Mouse (Mus musculus) hindbrain, embryonic 11.5 days (tissue): Measurements from ENCODE around the gene Zc3hc1. TPM values are rescaled to one million over a fixed set of nuclear protein-coding genes. Genes with fewer than 3 reads are reported as not detected.

Experiments
- ATAC-seq: fragments of 200-750 bp; cut with Nextera tagmentation; 2 replicates; pipeline ENCODE4 v1.8.0; 2017; ENCODE audit warnings: mild to moderate bottlenecking, moderate TSS enrichment, moderate library complexity; ENCODE audit not compliant: low FRiP score
- DNase-seq: peaks from one replicate; pipeline ENCODE4 v3.0.0-alpha.2; 2015; ENCODE audit warnings: low spot score
- H3K27ac ChIP-seq: fragments of 300-500 bp; sonication (generic); 2 replicates; pipeline ENCODE4 v1.5.1; 2014; ENCODE audit warnings: mild to moderate bottlenecking, low read depth, low read length
- H3K27me3 ChIP-seq: fragments of 300-500 bp; sonication (generic); 2 replicates; pipeline ENCODE4 v1.6.1; 2014; ENCODE audit warnings: mild to moderate bottlenecking, low read length, moderate library complexity, mixed read lengths; ENCODE audit not compliant: control insufficient read depth, insufficient read depth
- H3K36me3 ChIP-seq: fragments of 300-500 bp; sonication (generic); 2 replicates; pipeline ENCODE4 v1.6.1; 2014; ENCODE audit warnings: mild to moderate bottlenecking, low read length, moderate library complexity, mixed read lengths; ENCODE audit not compliant: control insufficient read depth, insufficient read depth
- H3K4me1 ChIP-seq: fragments of 300-500 bp; sonication (generic); replicated peaks from 2 replicates; pipeline ENCODE4 v1.6.1; 2014; ENCODE audit warnings: low read length, mixed read lengths; ENCODE audit not compliant: control insufficient read depth, insufficient read depth
- H3K4me2 ChIP-seq: fragments of 300-500 bp; sonication (generic); replicated peaks from 2 replicates; pipeline ENCODE4 v1.6.1; 2014; ENCODE audit warnings: mild to moderate bottlenecking, low read depth, low read length
- H3K4me3 ChIP-seq: fragments of 300-500 bp; sonication (generic); 2 replicates; pipeline ENCODE4 v1.5.1; 2014; ENCODE audit warnings: low read depth, low read length
- H3K9ac ChIP-seq: fragments of 300-500 bp; sonication (generic); 2 replicates; pipeline ENCODE4 v1.6.1; 2014; ENCODE audit warnings: low read depth, low read length
- H3K9me3 ChIP-seq: fragments of 300-500 bp; sonication (generic); 2 replicates; pipeline ENCODE4 v1.6.1; 2016; ENCODE audit warnings: low read length; ENCODE audit not compliant: control insufficient read depth
- WGBS: fragments of 180-500 bp; shearing (Covaris S2); extraction: QIAGEN DNeasy Blood & Tissue Kit; methylation state at CpG from one replicate; pipeline ENCODE4 v1.1.7; 2014; 5-methylcytosine and 5-hydroxymethylcytosine counted together
- polyA plus RNA-seq: library from polyadenylated mRNA; unstranded; fragments of >200 nt; fragmentation: Nextera tagmentation; extraction: Ambion mirVana; gene quantifications from 2 replicates; pipeline ENCODE4 v1.2.1, GENCODE M21; 2014

Gene Zc3hc1
- polyA plus RNA-seq, 1 experiment from 2014 or later = 69.3 TPM

DNA sequence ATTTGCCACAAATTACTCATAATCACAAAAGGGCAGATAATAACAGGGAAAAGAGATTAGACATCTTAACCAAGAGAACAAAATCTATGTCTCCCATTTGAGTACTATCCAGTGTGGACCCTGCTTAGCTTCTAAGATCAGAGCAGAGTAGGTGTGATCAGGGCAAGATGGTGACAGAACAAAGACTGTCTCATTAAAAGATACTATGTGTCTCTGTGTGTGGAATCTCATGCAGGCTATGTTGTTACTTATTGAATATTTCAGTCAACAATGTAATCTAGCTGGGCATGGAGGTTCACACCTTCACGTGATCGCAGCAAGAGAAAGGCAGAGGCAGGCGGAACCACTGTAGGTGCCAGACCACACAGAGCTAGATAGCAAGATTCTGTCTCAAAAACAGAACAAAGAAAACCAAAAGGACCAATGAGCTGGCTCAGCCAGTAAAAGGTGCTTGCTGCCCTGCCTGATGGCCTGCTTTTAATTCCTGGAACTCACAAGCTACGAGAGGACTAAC lies 43.5 kb downstream of the Zc3hc1 start:
- Histone ChIP-seq H3K9ac (no peak overlapping the region), H3K9me3 (no peaks in the 10 kb centered on the region), H3K36me3 (no peaks in the 10 kb centered on the region), H3K4me2 (no peak overlapping the region), H3K27ac (no peak overlapping the region), H3K4me1 (no peaks in the 10 kb centered on the region), H3K4me3 (no peak overlapping the region), H3K27me3 (no peaks in the 10 kb centered on the region)
- 87% methylated on average over 4 of the region's 4 CpGs for WGBS
- DNase-seq = no peak
- ATAC-seq = no peak

DNA sequence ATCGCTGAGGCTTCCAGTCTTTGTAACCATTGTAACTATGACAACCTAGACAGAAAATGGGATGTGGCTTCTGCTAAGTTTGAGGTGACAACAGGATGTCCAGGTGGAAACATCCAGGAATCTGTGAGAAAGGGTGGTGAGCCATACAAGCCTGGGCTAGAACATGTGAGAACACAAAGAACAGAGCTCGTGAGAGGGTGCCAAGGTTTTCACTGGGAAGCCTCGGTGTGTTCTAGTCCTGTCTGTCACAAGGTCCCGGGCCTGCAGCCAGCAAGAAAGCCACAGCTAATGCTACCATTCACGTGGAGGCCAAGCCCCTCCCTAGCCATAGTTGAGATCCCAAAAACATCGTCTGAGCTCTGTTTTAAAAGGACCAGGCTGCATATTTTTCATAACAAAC lies 44.1 kb downstream of the Zc3hc1 start:
- no peak overlapping the region for H3K9ac ChIP-seq
- ATAC-seq = no peak
- WGBS = 75% methylated on average over 6 of the region's 6 CpGs

DNA sequence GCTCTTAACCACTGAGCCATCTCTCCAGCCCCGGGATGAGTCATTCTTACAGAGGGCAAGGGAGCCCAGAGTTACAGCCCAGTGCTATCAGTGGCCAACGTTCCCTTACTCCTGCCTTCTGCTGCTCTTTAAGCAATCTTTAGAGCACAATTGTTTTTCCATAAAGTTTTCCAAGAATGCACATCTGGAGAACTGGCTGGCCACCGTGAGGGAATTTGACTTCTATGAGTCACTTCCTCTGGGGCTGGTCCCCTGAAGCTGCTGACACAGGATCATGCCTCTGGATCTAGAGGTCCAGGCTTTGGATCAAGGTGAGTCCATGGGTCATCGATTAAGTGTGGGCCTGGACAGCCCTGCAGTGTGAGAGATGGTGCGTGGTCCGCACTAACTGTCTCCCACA lies 46.8 kb downstream of the Zc3hc1 start:
- Histone ChIP-seq H3K9me3 (no peaks in the 10 kb centered on the region), H3K9ac (no peak overlapping the region), H3K27me3 (no peaks in the 10 kb centered on the region), H3K4me1 (no peaks in the 10 kb centered on the region), H3K36me3 (no peaks in the 10 kb centered on the region), H3K4me2 (no peak overlapping the region), H3K27ac (no peak overlapping the region), H3K4me3 (no peak overlapping the region)
- WGBS = 81% methylated on average over 6 of the region's 6 CpGs
- no peak for ATAC-seq
- no peak for DNase-seq

More for the DNA sequence above, 44.1 kb downstream of the Zc3hc1 start:
- no peak overlapping the region for H3K4me2 ChIP-seq
- H3K4me1 ChIP-seq = no peaks in the 10 kb centered on the region
- no peak overlapping the region for H3K27ac ChIP-seq
- no peak for DNase-seq
- no peaks in the 10 kb centered on the region for H3K36me3 ChIP-seq
- no peaks in the 10 kb centered on the region for H3K9me3 ChIP-seq
- H3K4me3 ChIP-seq = no peak overlapping the region
- H3K27me3 ChIP-seq = no peaks in the 10 kb centered on the region

DNA sequence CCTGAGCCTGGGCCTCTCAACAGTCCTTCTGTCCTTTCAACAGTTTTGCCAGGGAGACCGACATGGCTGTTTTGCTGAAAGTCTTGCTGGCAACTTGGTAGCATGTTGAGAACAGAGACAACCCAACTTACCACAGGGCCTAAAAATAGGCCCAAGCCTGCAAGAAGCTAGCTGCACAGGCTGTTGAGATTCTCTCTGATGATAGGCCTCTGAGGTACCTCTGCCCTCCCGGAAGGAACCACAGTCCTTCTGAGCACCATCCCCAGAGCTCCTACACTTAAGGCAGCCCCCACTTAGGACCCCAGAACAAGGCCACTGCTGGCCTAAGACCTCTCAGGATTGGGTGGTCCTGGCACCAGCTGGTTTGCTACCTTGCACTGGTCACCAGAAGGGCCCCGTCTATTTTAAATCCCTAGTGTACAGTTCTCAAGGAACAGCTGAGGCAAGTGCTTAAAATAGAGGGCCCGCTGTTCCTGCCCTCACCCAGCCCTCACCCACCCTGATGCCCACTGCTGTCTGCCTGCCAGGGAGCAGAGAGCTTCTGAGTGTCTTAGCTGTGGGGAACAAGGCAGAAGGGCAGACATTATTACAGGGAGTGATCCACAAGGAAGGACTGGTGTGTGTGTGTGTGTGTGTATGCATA lies 50.5 kb downstream of the Zc3hc1 start:
- no peaks in the 10 kb centered on the region for H3K36me3 ChIP-seq
- H3K27me3 ChIP-seq = no peaks in the 10 kb centered on the region
- H3K9ac ChIP-seq = no peak overlapping the region
- H3K4me1 ChIP-seq = no peaks in the 10 kb centered on the region
- DNase-seq (no peak), ATAC-seq (no peak)
- H3K4me2 ChIP-seq = no peak overlapping the region
- WGBS = 78% methylated on average over 4 of the region's 4 CpGs
- no peaks in the 10 kb centered on the region for H3K9me3 ChIP-seq
- no peak overlapping the region for H3K4me3 ChIP-seq
- no peak overlapping the region for H3K27ac ChIP-seq

DNA sequence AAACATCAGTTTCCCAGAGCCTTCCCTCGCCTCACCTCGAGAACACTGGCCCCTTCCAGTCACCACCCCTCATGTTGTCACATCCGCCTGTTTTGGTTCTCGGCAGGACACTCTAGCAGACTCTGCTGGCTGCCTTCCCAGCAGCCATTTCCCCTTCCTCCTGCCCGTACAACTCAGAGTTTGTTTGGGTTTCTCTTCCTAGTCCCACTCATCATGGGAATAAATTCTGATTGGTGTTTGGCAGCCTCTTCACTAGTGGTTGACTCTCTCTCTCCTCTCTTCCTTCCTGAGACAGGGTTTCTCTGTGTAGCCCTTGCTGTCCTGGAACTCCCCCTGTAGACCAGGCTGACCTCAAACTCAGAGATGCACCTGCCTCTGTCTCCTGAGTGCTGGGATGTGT lies 53.9 kb downstream of the Zc3hc1 start:
- Histone ChIP-seq H3K27me3 (no peaks in the 10 kb centered on the region), H3K4me2 (no peak overlapping the region), H3K9me3 (no peaks in the 10 kb centered on the region), H3K9ac (no peak overlapping the region), H3K4me1 (no peaks in the 10 kb centered on the region), H3K36me3 (no peaks in the 10 kb centered on the region), H3K27ac (no peak overlapping the region), H3K4me3 (no peak overlapping the region)
- no peak for ATAC-seq
- WGBS = 52% methylated on average over 5 of the region's 5 CpGs
- no peak for DNase-seq

DNA sequence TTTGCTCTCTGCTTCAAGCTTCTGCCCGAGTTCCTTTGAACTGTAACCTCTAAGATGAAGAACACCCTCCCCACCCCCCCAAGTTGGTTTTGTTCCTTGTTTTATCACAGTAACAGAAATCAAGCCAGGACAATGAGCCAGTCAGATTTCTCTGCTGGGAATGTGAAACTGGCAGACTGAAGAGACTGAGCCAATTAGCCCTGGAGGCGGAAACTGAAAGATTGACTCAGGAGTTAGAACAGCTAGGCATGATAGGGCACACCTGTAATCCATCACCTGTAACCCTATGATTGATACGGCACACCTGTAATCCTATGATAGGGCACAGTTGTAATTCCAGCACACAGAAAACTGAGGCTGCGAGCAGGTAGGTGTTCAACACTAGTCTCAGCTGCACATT lies 58.6 kb downstream of the Zc3hc1 start:
- Histone ChIP-seq H3K4me1 (no peaks in the 10 kb centered on the region), H3K4me3 (no peak overlapping the region), H3K27ac (no peak overlapping the region), H3K9me3 (no peaks in the 10 kb centered on the region), H3K4me2 (no peak overlapping the region), H3K9ac (no peak overlapping the region), H3K27me3 (no peaks in the 10 kb centered on the region), H3K36me3 (no peaks in the 10 kb centered on the region)
- 71% methylated on average over 4 of the region's 4 CpGs for WGBS
- no peak for DNase-seq
- no peak for ATAC-seq

DNA sequence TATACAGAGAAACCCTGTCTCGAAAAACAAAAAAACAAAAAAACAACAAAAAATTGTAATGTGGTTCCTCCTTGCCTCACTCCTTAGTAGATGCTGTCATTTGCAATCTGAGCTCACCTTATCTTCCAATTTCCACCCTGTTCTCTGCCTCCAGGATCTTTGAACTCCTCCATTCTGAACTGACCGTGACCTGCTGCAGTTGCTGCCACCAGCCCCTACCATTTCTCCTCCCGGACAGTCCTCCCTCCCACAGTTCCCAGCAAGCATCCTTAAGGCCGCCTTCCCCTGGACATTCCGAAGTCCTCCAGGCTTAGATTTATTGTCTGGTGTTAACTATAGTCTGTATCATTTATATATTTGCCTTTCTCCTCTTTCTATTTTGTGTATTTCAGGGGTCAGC lies 60.1 kb downstream of the Zc3hc1 start:
- H3K4me1 ChIP-seq = no peaks in the 10 kb centered on the region
- H3K9me3 ChIP-seq = no peaks in the 10 kb centered on the region
- no peak overlapping the region for H3K27ac ChIP-seq
- H3K4me3 ChIP-seq = no peak overlapping the region
- H3K36me3 ChIP-seq = no peaks in the 10 kb centered on the region
- DNase-seq (no peak), ATAC-seq (no peak)
- WGBS = 84% methylated on average over 5 of the region's 5 CpGs
- H3K4me2 ChIP-seq = no peak overlapping the region
- no peaks in the 10 kb centered on the region for H3K27me3 ChIP-seq
- H3K9ac ChIP-seq = no peak overlapping the region

DNA sequence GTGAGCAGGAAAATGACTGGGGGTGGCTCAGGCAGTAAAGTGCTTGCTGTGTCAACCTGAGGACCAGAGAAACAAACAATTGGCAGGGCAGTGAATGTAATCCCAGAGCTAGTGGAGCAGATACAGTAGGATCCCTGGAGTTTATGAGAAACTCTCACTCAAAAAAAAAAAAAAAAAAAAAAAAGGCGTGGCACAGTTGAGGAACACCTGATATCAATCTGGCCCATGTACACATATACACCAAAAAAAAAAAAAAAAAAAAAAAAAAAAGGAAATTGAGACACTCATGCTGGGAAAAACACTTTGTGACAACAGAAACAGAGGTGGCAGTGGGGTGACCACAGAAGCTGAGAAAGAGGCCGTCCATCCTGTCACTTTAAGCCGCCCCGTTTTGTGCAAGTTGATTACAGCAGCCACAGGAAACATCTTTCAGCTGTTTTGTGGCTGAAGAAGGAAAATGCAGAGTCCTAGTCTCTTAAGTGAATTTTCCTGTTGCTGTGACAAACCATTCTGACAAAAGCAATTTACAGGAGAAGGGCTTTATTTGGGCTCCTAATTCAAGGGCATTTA lies 64.8 kb downstream of the Zc3hc1 start:
- H3K9me3 ChIP-seq = no peaks in the 10 kb centered on the region
- no peak for DNase-seq
- H3K9ac ChIP-seq = no peak overlapping the region
- 83% methylated on average over 4 of the region's 4 CpGs for WGBS
- H3K27me3 ChIP-seq = no peaks in the 10 kb centered on the region
- no peak overlapping the region for H3K4me3 ChIP-seq
- H3K4me2 ChIP-seq = no peak overlapping the region
- H3K36me3 ChIP-seq = no peaks in the 10 kb centered on the region
- no peak overlapping the region for H3K27ac ChIP-seq
- H3K4me1 ChIP-seq = no peaks in the 10 kb centered on the region
- no peak for ATAC-seq

DNA sequence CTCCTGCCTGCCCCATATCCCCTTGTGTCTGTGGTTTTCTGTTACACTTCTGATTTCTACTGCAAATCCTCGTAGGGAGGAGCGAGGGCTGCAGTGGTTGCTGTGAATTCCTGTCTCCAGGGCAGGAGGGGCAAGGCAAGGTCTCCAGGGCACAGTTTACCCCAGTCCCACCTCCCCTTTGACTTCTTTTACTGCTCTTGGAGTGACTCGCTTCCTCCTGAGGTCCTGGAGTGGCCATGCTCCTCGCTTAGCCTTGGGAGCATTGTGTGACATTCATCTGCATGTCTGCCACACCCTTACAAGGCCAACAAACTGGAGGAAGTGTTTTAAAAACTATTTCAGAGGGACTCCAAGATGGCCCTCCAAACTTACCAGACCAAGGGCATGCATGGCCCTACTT lies 69.8 kb downstream of the Zc3hc1 start:
- ATAC-seq = no peak
- DNase-seq = no peak
- Histone ChIP-seq H3K4me1 (no peaks in the 10 kb centered on the region), H3K4me3 (no peak overlapping the region), H3K27ac (no peak overlapping the region), H3K4me2 (no peak overlapping the region), H3K27me3 (no peaks in the 10 kb centered on the region), H3K9me3 (no peaks in the 10 kb centered on the region), H3K9ac (no peak overlapping the region), H3K36me3 (no peaks in the 10 kb centered on the region)
- 75% methylated on average over 4 of the region's 4 CpGs for WGBS
